Mouse (Mus musculus) myocyte (in vitro differentiated cells): ENCODE results near the gene Haghl.

Experiments used
- CEBPB ChIP-seq: IDR thresholded peaks from 2 replicates; pipeline ENCODE4 v1.6.1; 2011; ENCODE audit warnings: mild to moderate bottlenecking, moderate library complexity; ENCODE audit not compliant: poor library complexity, insufficient read depth, severe bottlenecking
- E2F4 ChIP-seq: IDR thresholded peaks from one replicate; pipeline ENCODE4 v1.6.1; 2011; ENCODE audit warnings: mild to moderate bottlenecking, control low read depth, moderate library complexity; ENCODE audit not compliant: insufficient read depth
- MAX ChIP-seq: IDR thresholded peaks from one replicate; pipeline ENCODE4 v1.6.1; 2011; ENCODE audit warnings: low read depth, mild to moderate bottlenecking, control low read depth
- MYOD1 ChIP-seq, 3 experiments: IDR thresholded peaks; one replicate each; pipeline ENCODE4 v1.6.1; 2011; ENCODE audit warnings: control low read depth in 2 of 3, low read depth in 2 of 3, mild to moderate bottlenecking in 2 of 3, moderate library complexity in 1 of 3; ENCODE audit not compliant: insufficient read length in 2 of 3, control insufficient read depth in 1 of 3
- MYOG ChIP-seq, 3 experiments: IDR thresholded peaks; one replicate each; pipeline ENCODE4 v1.6.1; 2011; ENCODE audit warnings: control low read depth in 2 of 3, low read depth in 2 of 3, mild to moderate bottlenecking in 2 of 3; ENCODE audit not compliant: insufficient read length in 2 of 3, control insufficient read depth in 1 of 3, insufficient read depth in 1 of 3
- POLR2A ChIP-seq: IDR thresholded peaks from one replicate; pipeline ENCODE4 v1.6.1; 2011; ENCODE audit warnings: low read depth, mild to moderate bottlenecking, control low read depth, moderate library complexity; ENCODE audit not compliant: insufficient read length
- POLR2AphosphoS2 ChIP-seq: IDR thresholded peaks from one replicate; pipeline ENCODE4 v1.6.1; 2011; ENCODE audit warnings: low read depth, control low read depth; ENCODE audit not compliant: insufficient read length
- REST ChIP-seq: IDR thresholded peaks from one replicate; pipeline ENCODE4 v1.6.1; 2011; ENCODE audit warnings: mild to moderate bottlenecking, control low read depth, moderate library complexity; ENCODE audit not compliant: insufficient read depth, insufficient read length
- SRF ChIP-seq: IDR thresholded peaks from one replicate; pipeline ENCODE4 v1.6.1; 2011; ENCODE audit warnings: low read depth; ENCODE audit not compliant: control insufficient read depth, insufficient read length
- TCF12 ChIP-seq: IDR thresholded peaks from one replicate; pipeline ENCODE4 v1.6.1; 2011; ENCODE audit warnings: mild to moderate bottlenecking, control low read depth; ENCODE audit not compliant: poor library complexity, insufficient read depth, severe bottlenecking
- USF1 ChIP-seq: IDR thresholded peaks from one replicate; pipeline ENCODE4 v1.6.1; 2011; ENCODE audit warnings: low read depth, mild to moderate bottlenecking, control low read depth, moderate library complexity

- TF ChIP-seq MAX: no peak
- no peak for TF ChIP-seq USF1
- TF ChIP-seq POLR2A: no peak
- no peak for TF ChIP-seq E2F4
- no peak for TF ChIP-seq POLR2AphosphoS2
- TF ChIP-seq TCF12: no peak
- no peak for TF ChIP-seq REST
- no peak for TF ChIP-seq MYOD1 (IDR thresholded peaks at IDR 0.05; ENCODE audit: control insufficient read depth in 1 of 3, insufficient read length in 2 of 3, low read depth in 2 of 3)
- TF ChIP-seq SRF: no peak
- no peak for TF ChIP-seq CEBPB
- TF ChIP-seq MYOG (IDR thresholded peaks at IDR 0.05; ENCODE audit: control insufficient read depth in 1 of 3, insufficient read depth in 1 of 3, insufficient read length in 2 of 3, low read depth in 2 of 3): no peak
Measured at GRCm38 (mm10) chr17:25794197-25794596, 8.7 kb upstream of the Haghl start.
